Mouse (Mus musculus) frontal cortex, postnatal 14 days (tissue): ENCODE measurements at regions not wholly inside any gene's neighbourhood (a gene's known extent, or its start where the extent isn't known, plus 50 kb on each side); places are given as distances from the start of the nearest gene placed in this dataset.

Experiments used
- DNase-seq, 2 experiments: peaks; one replicate each; pipeline ENCODE4 v3.0.0; 2022; ENCODE audit warnings: low spot score in 2 of 2

DNA sequence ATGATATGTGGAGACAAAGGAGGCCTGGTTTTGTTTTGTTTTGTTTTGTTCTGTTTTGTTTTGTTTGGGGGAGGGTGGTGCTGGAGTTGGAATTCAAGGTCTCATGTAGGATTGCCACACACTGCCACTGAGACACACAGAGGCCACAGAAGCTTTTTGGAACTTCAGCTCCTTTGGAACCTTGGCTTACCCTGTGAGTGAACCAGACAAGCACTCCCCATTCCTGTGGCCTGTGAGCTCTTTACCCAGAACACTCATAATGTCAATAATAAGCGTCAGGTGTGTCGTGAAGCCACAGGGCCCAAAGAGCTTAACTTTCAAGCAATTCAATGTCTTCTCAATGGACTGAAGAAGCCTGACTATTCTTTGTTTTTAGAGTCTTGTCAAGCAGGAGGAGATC lies 70.2 kb upstream of the Il15 start:
- no peak for DNase-seq

GRCm38 (mm10) chr8:82471825-82472224 lies 68.8 kb upstream of the Il15 start:
- DNase-seq, result no peak

DNA sequence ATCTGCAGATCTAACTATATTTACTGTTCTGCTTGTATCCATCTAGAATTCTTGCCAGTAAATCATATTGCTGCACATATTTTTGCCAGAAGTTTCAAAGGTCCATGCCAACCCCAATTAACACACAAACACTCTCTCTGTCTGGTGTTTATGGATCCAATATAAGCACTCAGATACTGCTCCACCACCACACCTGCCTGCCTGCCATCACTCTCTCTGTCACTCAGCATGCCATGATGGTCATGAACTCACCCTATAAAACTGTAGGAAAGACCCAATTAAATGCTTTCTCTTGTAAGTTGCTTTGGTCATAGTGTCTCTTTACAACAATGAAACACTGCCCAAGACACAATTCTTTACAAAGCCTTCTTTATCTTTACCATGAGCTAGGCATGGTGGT lies 66.8 kb upstream of the Il15 start:
- no peak for DNase-seq

DNA sequence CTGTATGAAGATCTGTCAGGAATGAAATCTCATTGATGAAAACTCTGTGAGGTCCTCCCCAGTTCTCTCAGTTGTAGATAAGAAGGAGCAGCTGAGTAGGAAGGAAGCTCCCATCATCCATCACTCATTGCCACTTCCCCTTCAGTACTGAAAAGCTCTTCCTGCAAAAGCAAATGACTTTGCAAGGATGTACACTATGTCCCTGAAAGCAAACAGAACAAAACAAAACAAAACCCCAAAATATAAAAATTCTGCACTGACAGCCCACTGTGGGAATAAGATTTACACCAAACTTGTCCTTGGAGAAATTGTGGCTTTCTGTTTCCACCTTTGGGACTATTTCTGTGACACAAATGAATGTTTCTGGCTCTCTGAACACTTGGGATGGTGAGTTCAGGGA lies 59.8 kb upstream of the Il15 start:
- no peak for DNase-seq

- no peak for DNase-seq
Measured at GRCm38 (mm10) chr8:82459007-82459406, 56.0 kb upstream of the Il15 start.

GRCm38 (mm10) chr8:82454056-82454455 lies 51.0 kb upstream of the Il15 start:
- no peak for DNase-seq
